Mouse (Mus musculus) megakaryocyte, embryonic 14.5 days (primary cell): ENCODE results near the gene Dis3l2.

ENCODE experiments used
- FLI1 ChIP-seq: IDR thresholded peaks from 2 replicates; pipeline ENCODE4 v1.6.1; 2012; ENCODE audit warnings: low read length, inconsistent platforms, mixed read lengths
- GATA1 ChIP-seq: IDR thresholded peaks from 3 replicates; pipeline ENCODE4 v1.6.1; 2012; ENCODE audit warnings: mixed read lengths, low read length, inconsistent platforms, borderline replicate concordance

DNA sequence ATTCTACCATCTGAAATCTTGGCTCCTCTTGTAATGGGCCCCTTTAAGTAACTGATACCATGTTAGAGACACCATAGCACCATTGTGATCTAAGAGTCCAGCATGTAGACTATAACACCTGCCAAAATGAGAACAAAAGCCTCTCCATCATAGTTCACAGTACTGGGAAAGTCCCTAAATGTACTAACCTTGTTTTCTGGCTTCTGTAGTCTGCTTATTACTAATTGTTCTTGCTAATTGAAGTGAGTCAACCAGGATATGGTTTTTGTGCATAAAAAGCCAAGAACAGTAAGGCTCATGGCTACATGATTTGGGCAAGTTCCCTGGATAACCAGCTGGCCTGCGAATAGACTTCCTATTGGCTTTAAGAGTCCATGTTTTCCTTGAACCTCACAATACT, 183.5 kb downstream of the Dis3l2 start:
- no peak for TF ChIP-seq GATA1
- TF ChIP-seq FLI1: no peak
